Mouse (Mus musculus) megakaryocyte, embryonic 14.5 days (primary cell): ENCODE results near the gene Matk. TPM values are rescaled to one million over a fixed set of nuclear protein-coding genes. Genes with fewer than 3 reads are reported as not detected.

ENCODE experiments used
- H3K27me3 ChIP-seq: replicated peaks from 2 replicates; pipeline ENCODE3; 2012; ENCODE audit warnings: inconsistent platforms
- H3K36me3 ChIP-seq: replicated peaks from 2 replicates; pipeline ENCODE3; 2012; ENCODE audit warnings: low read length, inconsistent platforms, mixed read lengths
- H3K4me1 ChIP-seq: 2 replicates; pipeline ENCODE4 v1.6.1; 2012; ENCODE audit warnings: inconsistent platforms
- H3K4me3 ChIP-seq: replicated peaks from 2 replicates; pipeline ENCODE3; 2012; ENCODE audit warnings: moderate library complexity, mild to moderate bottlenecking, inconsistent platforms
- H3K9me3 ChIP-seq: 2 replicates; pipeline ENCODE4 v1.6.1; 2012; ENCODE audit warnings: inconsistent platforms
- FLI1 ChIP-seq: IDR thresholded peaks from 2 replicates; pipeline ENCODE4 v1.6.1; 2012; ENCODE audit warnings: low read length, inconsistent platforms, mixed read lengths
- GATA1 ChIP-seq: IDR thresholded peaks from 3 replicates; pipeline ENCODE4 v1.6.1; 2012; ENCODE audit warnings: mixed read lengths, low read length, inconsistent platforms, borderline replicate concordance
- polyA plus RNA-seq: library from polyadenylated mRNA; stranded (reverse); fragments of >175 nt; gene quantifications from 2 replicates; pipeline ENCODE4 v1.2.3, GENCODE M21; 2012; ENCODE audit warnings: low replicate concordance; ENCODE audit not compliant: insufficient read depth

Gene Matk
- polyA plus RNA-seq, 1 experiment: 21.4 TPM

DNA sequence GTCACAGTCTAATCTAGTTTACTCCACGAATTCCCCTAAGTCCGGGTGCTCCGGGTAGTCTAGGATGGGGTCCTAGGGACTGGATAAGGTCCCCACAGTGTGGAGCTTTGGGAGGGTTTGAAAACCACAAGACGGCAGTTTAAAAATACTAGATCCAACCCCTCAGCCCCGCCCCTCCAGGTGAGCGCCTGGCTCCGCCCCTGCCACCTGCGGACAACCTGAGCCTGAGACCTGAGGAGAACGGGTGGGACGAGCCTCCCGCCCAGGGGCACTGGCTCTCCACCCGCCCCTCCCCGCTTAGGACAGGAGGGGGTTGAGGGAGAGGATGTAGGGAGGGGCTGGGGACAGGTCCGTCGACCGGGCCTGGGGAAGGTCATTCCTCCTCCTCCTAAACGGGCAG lies 32.0 kb downstream of the Matk start:
- Histone ChIP-seq H3K27me3 (peaks cover 29% of the 10 kb centered on the region), H3K36me3 (peaks cover 10% of the 10 kb centered on the region), H3K4me3 (peak overlapping the region; percentile 93), H3K4me1 (peaks cover 67% of the 10 kb centered on the region), H3K9me3 (0 out of 2 replicates have a peak, but pooled peaks cover 4% of the 10 kb centered on the region)
- TF ChIP-seq GATA1: no peak
- no peak for TF ChIP-seq FLI1

DNA sequence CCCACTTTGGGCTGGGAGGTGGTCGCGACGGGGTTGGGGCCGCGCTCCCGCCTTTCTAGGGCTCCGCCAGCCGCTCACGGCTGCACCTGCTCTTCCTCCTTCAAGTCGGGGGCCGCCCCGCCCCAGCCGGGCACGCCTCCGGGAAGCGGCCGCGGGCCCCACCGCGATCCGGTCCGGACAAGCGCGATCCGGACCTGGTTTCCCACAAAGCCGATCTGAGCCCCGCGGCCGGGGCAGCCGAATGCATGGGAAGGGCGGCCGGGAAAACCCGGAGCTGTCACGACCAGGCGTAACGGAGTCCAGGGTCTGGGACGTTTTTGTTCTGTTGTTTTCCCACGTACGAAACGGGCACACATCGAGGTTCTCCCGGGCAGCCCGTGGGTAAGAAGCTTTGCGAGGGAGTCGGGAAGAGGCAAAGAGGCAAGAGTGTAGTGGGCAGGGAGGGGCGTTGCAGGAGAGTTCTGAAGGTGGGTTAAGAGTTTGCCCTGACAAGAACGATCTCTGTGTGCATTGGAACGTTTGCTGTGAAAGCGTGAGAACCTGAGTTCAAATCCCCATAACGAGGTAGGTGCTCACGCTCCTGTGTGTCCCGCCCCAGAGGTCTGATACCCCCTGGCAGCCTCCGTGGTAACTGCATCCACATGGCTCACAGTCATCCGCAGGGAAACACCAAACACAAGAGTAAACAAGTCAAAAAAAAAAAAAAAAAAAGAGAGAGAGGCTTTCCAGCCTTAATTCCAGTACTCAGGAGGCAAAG lies 33.1 kb downstream of the Matk start:
- H3K36me3 ChIP-seq: peaks cover 3% of the 10 kb centered on the region
- TF ChIP-seq FLI1: no peak
- TF ChIP-seq GATA1: no peak
- H3K4me3 ChIP-seq: peak overlapping the region; percentile 93
- peaks cover 20% of the 10 kb centered on the region for H3K27me3 ChIP-seq
- H3K4me1 ChIP-seq: peaks cover 70% of the 10 kb centered on the region
- 0 out of 2 replicates have a peak, but pooled peaks cover 4% of the 10 kb centered on the region for H3K9me3 ChIP-seq

DNA sequence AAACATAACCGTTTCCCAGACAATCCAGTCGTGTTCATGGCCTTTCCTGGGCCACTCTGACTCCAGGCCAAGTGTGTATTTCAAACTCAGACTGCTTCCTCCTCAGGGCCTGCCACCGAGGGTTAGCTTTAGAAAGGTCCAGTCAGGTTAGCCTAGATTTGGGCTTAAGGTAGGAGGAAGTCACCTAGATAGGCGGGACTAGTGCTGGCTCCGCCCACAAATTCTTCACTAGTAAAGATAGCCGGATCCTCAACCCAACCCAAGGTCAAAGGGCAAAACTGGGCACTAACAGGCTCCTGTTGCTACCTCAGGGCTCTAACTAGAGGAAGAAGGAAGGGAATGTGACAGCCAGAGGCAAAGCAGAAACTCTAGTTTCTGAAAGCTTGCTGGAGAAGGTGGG lies 33.9 kb downstream of the Matk start:
- Histone ChIP-seq H3K36me3 (no peaks in the 10 kb centered on the region), H3K9me3 (0 out of 2 replicates have a peak, but pooled peaks cover 1% of the 10 kb centered on the region), H3K4me3 (no peak overlapping the region), H3K27me3 (peaks cover 18% of the 10 kb centered on the region), H3K4me1 (peaks cover 70% of the 10 kb centered on the region)
- TF ChIP-seq GATA1 (no peak), FLI1 (no peak)

DNA sequence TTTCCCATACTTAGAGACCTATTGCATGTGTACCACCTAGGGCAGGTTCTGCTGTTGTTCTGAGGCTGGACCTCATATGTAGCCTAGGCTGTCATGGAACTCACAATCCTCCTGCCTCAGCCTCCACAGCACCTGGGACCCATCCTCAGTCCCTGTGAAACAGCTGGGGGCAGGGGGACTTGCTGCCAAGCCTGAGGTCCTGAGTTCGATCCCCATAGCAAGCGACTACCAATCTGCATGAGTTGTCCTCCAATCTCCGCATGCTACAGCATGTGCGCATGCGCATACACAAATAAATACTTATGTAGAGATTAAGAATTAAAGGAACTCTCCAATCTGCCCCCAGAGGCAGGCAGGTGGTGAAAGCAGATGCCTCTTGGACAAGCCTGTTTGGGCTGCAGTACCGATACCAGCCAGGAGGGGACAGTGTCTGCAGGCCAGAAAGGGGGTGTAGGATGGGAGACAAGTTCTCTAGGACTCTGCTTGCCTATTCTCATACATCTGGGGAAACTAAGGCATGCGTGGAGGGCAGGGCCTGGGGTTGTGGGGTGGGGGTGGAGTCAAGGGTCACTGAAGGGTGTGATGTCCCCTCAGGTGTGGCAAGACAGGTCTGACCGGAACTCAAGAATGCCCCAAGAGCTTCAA lies 34.9 kb downstream of the Matk start:
- H3K4me3 ChIP-seq: no peak overlapping the region
- TF ChIP-seq GATA1: no peak
- TF ChIP-seq FLI1: no peak
- H3K27me3 ChIP-seq: peaks cover 18% of the 10 kb centered on the region
- no peaks in the 10 kb centered on the region for H3K9me3 ChIP-seq
- no peaks in the 10 kb centered on the region for H3K36me3 ChIP-seq
- H3K4me1 ChIP-seq: peaks cover 75% of the 10 kb centered on the region

DNA sequence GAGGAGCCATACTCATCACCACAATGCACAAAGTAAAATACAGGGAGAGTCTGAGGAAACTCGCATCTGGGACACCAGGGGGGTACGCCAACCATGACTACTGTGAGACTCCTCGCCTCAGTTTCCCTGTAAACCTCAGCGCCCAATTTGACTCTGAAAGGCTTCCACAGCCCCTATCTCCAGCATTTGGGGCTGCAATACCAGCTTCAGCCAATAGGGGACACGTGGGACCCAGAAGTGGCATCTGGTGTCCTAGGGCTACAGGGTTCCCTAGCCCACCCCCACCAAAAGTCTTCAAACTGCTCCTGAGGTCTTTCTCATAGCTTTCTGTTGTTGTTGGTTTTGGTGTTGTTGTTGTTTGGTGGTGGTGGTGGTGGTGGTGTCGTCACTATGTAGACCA lies 35.9 kb downstream of the Matk start:
- Histone ChIP-seq H3K9me3 (no peaks in the 10 kb centered on the region), H3K4me3 (no peak overlapping the region), H3K4me1 (peaks cover 76% of the 10 kb centered on the region), H3K27me3 (peaks cover 9% of the 10 kb centered on the region), H3K36me3 (no peaks in the 10 kb centered on the region)
- no peak for TF ChIP-seq GATA1
- TF ChIP-seq FLI1: no peak

DNA sequence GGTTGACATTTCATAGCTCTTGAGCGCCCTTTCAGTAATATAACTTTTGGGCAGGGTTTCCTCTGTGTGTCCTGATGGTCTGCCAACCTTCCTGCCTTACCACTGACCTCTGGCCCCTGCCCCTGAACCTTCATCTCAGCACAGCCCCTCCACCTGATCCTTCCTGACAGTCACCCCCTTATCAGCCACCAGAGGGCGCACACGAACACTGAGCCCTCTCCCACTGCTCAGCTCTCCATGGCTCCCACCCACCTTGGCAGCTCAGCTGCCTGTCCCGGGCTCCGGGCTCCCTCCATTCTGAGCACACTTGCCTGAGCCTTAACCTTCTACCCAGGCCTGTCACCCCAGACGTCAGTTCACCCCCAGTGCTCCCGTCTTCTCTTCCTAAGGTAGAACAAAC lies 36.5 kb downstream of the Matk start:
- H3K4me1 ChIP-seq: peaks cover 80% of the 10 kb centered on the region
- H3K4me3 ChIP-seq: no peak overlapping the region
- no peaks in the 10 kb centered on the region for H3K9me3 ChIP-seq
- no peak for TF ChIP-seq FLI1
- TF ChIP-seq GATA1: no peak
- H3K36me3 ChIP-seq: peaks cover under 1% of the 10 kb centered on the region
- H3K27me3 ChIP-seq: peaks cover 7% of the 10 kb centered on the region

DNA sequence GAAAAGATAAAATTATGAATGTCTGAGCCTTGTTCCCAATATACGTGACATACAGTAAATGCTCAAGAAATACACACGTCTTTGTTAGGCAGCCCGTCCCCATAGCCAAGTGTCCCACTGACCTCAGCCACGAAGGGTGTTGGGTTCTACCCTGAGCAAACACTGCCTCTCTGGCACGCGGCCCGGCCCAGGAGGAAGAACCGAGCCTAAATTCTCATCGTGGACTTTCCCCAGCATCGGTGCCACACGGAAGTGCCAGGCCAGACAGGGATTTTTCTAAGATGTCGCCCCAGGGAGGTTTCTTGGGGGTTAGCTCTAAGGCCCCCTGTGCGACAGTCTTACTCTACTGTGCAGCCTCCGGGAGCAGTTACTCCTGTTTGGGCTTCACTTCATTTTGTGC lies 37.1 kb downstream of the Matk start:
- Histone ChIP-seq H3K36me3 (peaks cover 5% of the 10 kb centered on the region), H3K9me3 (no peaks in the 10 kb centered on the region), H3K27me3 (peaks cover 3% of the 10 kb centered on the region), H3K4me3 (no peak overlapping the region), H3K4me1 (peaks cover 80% of the 10 kb centered on the region)
- TF ChIP-seq GATA1: no peak
- TF ChIP-seq FLI1: no peak

DNA sequence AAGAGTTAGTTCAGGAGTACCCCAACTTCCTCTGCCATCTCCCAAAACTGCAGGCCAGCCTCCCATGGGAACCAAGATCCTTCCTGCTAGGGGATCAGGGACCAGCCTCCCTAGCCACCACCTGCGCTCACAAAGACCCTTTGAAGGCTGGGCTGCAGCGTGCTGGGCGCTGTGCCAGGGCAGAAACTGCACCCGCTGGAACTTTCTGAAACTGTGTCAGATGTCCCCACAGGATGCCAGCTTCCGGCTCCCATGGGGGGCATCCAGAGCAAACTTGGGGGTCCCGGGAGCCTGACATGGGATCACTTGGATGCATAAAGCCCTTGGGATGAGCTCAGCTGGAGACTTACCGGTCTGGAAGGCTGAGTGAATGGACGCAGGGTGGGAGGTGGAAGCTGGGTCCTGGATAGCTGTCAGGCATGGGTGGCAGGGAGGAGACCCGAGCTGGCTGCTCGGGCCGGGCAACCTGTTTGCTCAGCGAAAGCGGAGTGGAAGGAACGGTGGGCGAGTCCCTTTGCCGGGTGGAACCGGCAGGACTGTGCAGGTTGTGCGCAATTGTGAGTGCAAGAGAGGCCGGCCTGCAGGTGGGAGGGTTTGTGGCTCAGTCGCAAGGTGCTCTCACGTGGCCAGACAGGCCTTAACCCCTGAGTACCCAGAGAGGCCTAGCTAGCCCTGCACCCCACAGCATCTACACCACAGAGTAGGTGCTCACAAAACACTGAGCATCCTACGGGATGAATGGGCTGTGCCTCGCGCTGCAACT lies 38.1 kb downstream of the Matk start:
- TF ChIP-seq FLI1: no peak
- TF ChIP-seq GATA1: no peak
- Histone ChIP-seq H3K9me3 (no peaks in the 10 kb centered on the region), H3K4me3 (no peak overlapping the region), H3K36me3 (peaks cover 14% of the 10 kb centered on the region), H3K27me3 (no peaks in the 10 kb centered on the region), H3K4me1 (peaks cover 81% of the 10 kb centered on the region)

DNA sequence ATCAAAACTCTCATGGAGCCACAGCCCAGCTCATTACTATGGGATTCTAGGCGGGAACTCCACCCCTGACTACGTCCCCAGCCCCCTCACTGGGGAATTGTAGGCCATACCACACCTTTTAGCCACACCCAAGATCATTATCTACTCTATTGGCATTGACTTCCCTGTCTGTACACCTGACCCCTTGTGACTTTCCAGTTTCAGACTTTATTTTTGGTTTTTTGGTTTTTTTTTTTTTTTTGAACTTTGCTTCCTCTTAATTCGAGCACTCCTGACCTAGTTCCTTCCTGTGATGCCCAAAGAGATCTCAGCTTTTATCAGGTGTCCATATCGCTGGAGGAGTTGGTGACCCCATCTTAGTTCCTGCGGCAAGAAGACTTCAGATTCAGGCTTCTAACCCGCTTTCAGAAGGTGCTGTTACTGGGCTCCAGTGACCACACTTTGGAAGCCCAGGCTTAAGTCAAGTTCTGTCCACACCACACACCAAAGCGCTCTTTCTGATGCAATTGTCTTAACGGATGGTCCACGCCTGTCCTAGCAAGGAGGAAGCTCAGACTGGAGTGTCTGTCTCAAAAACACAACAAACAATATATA lies 38.9 kb downstream of the Matk start, which contains the start of gene Tjp3:
Gene Tjp3, minus strand, starts transcription at position 71 of the 594 bp plus-strand sequence.
- Histone ChIP-seq H3K27me3 (no peaks in the 10 kb centered on the region), H3K36me3 (peaks cover 22% of the 10 kb centered on the region), H3K9me3 (no peaks in the 10 kb centered on the region), H3K4me1 (peaks cover 81% of the 10 kb centered on the region), H3K4me3 (peak within 1 kb of the TSS; percentile 84)
- TF ChIP-seq FLI1 (no peak), GATA1 (no peak)
